Mouse (Mus musculus): ENCODE measurements around the gene Zfp579.

- TF ChIP-seq EP300 (optimal IDR thresholded peaks at IDR 0.05): no peak
- TF ChIP-seq CTCF (IDR thresholded peaks at IDR 0.05; ENCODE audit: low read depth): no peak
Measured at GRCm38 (mm10) chr7:4942673-4943072, 53.3 kb downstream of the Zfp579 start.
